Mouse (Mus musculus) kidney, postnatal 25 days (tissue): ENCODE results near the gene Met.

Experiments
- DNase-seq, 2 experiments: peaks; one replicate each; pipeline ENCODE4 v3.0.0; 2021; ENCODE audit warnings: mixed read lengths in 2 of 2

The Met gene

DNA sequence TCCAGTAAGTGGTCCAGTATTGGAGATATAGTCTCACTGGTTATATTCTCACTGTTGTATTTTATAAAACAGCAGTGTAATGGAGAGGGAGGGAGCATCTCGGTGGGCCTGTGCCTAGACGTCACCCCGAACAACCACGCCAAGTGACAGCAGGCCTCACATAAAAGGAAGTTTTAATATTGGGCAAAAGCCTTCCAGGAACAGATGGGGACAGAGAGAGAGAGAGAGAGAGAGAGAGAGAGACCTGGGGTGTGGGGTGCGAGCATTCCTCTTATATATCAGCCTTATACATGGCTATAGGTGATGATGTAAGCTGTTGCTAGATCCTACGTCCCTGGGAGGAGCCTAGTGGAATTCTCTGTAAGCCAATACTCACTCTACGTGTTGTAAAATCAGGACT is 90.7 kb downstream of the Met start:
- DNase-seq: no peak

DNA sequence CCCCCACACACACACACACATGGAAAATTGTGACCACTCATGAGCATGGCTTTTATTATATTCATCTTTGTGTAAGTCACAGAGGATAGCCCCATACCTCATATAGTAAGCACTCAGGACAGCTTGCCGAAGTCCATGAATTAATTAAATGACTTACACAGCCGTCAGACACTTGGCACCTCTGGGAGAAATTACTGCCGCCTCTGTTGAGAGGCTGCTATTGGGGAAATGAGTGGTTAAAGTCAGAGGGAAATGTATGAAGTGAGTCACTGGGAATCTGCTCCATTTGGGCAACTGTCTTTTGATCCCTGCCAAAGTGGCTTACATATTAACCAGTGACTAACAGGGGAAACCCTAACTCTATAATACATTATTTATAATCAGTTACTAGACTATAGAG is 91.2 kb downstream of the Met start:
- peak; percentile 21 to 66 for DNase-seq

DNA sequence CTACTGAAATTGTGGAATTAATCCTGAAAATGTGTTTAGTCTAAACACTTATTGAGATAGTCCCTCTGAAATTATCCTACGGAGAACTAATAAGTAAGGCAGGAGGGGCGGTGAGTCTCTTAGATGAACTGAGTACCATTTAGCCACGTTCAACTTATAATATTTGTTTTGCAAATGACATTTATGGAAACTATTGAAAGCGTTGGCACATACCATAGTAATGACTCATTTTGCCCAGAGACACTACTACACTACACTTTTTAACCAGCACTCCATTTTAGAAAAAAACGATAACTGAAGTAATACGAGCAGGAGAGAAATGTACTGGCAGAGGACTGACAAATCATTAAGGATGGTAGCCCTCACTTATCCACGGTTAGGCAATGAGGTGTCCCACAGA is 92.1 kb downstream of the Met start:
- DNase-seq: no peak

DNA sequence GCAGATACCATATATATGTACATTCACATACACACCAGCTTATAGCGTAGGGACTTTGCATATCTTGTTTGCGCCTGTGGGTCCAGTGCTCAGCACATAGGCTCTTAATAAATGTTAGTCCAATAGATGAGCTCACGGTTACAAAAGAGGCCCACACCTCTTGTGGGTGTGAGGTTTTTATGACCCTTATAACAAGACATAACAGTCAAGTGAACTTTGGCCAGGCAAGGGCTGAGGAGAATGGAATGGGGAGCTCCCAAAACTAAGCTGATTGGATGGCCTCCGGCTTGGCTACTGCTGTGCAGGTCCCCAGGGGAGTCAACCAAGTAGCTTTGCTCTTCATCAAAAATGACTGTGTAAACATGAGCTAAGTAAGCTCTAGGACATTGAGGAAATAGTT is 96.1 kb downstream of the Met start:
- peak; percentile 43 to 67 for DNase-seq

DNA sequence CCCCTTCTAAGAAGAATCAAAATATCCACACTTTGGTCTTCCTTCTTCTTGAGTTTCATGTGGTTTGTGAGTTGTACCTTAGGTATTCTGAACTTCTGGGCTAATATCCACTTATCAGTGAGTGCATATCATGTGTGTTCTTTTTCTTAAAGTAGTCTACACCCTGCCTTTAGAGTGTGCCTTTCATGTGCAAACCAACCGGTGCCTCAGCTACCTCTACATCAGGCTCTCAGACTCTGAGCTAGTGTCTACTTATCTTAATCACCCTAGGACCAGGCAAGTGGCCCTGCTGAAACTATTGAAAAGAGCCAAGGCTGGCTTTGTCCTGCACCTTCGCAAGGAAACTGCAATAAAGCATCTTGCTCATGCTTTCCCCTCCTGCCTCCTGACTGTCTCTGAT is 97.7 kb downstream of the Met start:
- no peak for DNase-seq

DNA sequence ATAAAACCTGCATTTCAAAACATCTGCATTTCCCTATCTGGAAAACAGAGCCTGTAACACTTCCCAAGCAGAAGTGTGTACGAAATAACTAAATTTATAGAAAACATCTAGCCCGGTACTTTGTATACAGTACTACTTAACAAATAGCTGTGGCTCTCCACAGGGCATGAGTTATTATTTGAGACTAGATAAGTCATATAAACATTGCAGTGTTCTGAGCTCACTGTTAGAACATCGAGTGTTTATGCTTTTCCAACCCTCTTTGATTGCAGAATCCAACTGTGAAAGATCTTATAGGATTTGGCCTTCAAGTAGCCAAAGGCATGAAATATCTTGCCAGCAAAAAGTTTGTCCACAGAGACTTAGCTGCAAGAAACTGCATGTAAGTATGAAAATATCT is 98.3 kb downstream of the Met start:
- DNase-seq: no peak

DNA sequence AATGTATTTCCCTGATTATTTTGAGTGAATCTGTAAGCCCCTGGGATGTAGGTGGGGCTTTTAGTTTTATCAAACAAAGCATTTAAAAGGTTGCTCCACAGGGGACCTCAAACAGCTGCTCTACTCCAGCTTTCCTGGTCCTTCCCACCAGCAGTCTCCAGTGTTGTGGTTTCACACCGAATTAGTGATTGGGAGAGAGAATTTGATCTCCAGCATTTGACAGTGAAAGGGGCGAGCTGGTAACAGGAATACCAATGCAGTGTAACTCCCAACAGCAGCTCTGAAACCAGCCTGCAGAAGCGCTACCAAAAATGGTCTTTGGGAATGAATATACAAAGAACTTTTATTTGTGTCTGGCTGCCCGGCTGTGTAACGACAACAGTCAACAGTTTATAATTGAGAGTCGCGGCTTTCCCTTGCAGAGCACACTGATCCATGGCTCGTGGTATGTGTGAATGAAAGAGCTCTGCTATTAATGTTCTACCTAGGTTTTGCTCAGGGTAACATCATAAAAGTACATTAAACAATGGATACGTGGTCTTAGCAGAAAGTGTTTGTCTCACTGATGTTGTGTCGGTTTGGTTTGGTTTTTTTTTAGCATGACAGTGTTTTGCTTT is 99.0 kb downstream of the Met start:
- no peak for DNase-seq

DNA sequence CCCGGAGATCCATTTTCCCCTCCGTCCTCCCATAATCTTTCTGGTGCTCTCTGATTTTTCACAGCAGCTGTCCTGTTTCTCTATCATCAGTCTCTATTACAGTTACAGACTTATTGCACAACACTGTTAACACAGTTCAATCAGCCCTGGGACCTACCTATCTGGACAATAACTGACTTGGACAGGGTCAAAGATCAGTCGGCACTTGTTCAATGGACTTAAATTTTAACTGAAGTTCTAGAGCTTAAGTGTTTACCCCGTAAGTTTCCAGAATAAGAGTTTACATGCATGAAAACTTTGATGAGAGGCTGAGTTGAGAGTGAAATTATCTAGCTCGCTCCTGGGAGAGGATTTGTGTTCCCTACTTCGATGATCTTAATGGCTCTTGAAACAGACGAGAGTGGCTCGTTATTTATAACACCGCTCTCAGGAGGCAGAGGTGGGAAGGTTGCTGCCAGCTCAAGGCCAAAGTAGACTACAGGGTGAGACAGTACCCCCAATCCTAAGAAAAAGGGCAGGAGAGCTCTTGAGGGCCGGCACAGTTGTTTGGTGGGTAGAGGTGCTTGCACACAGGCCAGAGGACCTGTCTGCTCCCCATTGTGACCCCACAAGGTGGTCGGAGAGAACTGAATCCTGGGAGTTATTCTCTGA is 105.2 kb downstream of the Met start:
- peak; percentile 64 to 65 for DNase-seq

DNA sequence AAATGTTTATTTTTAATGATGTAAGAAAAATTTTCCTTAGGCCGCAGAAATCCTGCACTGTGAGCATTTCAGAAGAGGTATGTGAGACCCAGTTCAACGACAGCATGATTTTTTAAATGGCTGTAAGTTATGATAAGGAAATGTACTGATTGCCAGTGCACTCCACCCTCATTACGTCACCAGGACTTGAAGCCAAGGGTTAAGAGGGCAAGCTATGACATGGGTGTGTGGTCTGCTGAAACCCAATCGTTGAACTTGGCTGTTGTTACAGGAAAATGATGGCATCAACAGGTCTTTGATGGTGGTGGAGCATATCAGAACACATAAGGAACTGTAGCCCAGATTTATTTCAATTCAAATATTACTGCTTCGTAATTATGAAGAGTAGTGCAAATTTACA is 109.6 kb downstream of the Met start:
- no peak for DNase-seq

DNA sequence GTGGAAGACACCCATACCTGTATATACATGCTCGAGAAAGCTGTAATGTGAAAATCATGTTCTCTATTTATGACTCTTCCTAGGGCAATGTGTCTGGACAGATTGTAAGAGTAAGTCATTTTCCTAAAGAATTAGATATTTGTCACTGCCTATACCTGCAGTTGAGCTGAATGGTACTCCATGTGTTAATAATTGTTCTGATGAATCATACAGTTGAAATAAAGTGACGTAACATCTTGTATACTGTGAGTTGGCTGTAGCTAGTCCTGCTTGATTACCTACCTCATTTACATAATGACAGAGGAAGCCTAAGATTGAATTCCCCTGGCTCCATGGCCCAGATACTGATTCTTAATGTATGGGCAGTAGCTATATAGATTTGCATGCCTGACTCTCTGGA is 110.1 kb downstream of the Met start:
- no peak for DNase-seq

DNA sequence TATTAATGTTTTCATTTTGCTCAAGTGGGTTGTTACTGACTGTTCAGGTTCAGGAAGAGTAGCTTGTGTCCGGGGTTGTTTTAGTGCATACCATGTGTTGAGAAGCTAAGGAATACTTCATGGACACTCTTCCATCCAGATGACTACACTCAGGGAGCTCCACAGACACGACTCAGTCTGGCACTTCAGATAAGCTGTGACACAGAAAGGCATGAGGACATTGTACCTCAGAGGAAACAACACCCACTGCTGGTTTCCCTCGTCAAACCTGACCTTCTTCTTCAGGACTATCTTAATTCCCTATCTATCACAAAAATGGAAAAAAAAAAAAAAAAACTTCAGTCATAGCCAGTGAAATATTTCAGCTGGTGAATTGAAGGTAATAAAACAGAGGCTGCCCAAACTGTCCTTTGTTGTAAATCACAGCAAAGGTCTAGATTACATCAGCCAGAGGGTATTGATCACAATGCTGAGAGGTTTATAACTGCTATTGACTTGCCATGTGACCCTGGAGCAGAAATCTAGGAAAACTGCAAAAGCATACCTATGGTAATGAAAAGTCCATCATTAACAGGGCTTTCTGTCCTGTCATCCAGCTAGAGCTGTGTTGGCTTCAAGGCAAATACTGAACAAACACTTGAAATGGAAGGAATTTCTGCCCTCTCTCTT is 114.6 kb downstream of the Met start:
- DNase-seq: no peak

DNA sequence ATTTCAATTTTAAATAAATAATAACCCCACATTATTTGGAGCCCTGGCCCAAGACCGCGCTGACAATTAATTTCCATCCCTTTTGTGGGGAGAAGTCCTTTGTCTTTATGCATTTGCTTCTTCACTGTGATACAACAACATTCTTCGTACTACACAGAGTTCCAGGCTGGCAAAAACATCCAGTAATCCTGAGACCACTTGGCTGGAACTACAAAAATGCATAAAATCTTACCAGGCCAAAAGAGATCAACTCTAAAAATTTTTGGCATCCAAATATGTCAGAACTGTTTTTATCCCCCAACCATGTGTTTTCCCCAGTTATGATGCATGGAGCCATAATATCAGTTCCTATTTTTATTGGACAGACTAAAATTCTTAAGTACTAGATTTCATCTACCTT is 116.7 kb downstream of the Met start:
- no peak for DNase-seq

DNA sequence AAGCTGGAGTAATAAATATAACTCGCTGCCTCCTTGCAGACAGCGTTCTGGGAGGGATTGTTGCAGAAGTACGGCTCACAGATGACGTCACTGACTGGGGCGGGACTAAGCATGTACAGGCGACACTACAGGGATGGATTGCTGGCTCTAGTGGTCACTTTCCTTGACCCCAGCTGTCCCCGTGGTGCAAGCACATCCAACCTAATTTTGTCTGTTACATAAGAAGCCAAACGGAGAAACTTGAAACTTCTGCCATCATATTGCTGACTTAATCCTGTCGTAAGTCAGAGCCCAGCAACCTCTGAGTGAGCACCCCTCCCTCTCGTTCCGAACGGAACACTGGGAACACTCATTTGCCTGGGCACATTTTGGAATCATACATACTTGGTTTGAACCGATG is 120.4 kb downstream of the Met start:
- DNase-seq: peak; percentile 82

DNA sequence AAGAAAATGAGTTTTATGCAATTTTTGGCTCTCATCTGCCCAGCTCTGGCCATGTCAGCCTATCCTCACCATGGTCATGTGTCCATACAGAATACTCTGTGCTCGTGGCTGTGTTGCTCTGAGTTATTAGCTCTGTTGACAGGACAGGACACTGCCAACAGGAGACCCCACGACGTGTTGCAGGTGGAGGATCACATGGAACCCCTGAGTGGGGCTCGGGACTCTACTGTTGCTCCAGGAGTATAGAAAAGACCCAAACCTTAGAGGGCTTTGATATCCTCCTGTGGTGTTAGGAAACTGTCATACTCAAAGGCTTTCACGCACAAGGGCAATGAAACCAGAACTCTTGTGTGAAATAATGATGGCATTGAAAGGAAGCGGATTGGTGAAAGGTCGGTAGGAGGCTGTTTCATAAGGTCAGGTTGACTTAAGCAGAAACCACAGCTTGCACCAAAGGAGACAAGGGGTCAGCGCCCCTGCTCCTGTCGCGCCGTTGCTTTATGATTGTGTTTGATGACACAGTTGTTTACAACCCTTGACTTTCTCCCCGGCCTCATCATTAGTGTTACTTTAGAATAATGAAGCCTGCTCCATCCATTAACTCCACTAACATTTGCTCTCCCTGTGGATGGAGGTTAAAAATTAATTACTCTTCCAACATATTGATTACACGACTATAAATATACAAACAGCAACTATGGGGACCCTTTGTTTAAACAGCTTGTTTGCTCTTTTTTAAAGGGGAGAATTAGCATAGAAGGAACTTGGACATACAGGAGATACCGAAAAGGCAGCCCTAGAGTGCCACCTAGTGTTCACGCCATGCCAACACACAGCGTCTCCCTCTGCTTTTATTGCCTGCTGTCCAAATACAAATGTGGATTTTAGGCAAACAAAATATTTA is 125.7 kb downstream of the Met start:
- DNase-seq: peak; percentile 71 to 81

DNA sequence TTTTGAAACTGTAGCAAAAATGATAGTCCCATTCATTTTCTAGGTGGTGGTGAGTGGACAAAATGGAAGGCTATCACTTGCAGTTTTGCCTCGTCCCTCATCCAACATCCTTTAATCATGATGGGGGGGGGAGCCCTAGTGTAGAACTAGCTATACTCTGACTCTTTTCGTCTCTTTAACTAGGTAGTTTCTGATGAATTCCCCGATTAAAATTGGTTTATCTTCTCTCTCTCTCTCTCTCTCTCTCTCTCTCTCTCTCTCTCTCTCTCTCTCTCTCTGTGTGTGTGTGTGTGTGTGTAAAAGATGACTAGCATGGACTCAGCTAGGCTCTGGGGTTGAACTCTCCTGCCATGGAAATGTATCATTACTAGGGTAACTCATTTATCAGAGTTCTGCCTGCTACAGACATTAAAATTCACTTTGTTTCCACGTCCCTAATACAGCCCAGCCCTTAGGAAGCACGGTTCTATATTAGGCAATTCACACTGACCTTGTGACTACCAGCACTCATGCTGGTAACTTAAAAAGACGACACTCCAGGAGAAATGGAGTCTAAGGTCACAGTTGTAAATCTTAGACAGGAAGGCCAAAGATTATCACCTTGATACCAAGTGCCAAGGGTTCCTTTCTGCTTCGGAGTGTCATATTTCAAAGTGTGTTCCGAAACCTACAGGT is 126.5 kb downstream of the Met start:
- DNase-seq: no peak

DNA sequence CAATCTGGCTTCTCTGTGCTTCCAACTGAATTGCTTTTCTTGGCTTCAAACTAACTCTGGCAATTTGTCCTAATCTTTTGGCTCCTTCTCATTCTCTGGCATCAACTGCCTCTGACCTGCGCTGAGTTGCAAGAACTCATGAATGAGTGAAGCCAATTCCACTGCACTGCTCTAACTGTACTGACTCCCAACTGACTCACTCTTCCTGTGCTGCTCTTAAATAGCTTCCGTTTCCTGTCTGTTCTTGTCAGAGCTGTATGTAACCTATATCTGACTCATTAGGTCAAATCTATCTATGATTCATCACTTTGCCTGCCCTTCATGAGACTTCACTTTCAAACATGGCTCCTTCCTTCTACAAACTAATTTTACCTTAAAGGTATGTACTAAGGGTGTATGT is 130.4 kb downstream of the Met start:
- no peak for DNase-seq

DNA sequence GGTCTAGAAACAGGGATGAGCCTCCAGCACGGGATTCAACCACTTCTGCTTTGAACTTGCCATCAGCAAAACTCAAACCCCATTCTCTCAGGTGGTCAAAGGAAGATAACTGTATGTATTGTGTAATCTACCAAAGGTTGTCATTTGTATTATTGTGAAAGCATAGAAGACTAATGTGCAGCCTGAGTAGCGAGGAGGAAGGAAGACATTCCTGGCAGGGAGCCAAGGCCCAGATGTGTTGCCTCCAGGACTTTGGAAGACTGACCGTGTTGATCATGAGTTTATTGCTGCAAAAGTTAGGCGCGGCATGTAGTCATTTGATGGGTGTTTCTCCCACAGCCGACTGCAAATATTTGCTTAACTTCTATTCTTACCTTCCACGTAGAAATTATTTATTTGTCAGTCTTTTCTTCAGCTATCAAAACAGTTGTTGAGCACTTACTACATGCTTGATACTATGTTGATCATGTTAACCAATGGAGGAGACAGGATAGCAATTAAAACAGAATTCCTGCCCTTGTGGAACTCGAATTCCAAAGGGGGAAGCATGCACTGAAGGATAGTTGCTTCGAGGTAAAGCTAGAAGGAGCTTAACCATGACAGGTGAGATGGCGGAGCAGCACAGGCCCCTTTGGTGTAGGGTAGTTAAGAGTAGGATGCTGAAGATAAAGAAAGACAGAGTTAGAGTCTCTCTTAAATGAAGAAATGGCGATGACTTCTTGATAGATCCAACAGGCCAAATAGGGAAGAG is 132.3 kb downstream of the Met start:
- DNase-seq: peak; percentile 65 to 75

DNA sequence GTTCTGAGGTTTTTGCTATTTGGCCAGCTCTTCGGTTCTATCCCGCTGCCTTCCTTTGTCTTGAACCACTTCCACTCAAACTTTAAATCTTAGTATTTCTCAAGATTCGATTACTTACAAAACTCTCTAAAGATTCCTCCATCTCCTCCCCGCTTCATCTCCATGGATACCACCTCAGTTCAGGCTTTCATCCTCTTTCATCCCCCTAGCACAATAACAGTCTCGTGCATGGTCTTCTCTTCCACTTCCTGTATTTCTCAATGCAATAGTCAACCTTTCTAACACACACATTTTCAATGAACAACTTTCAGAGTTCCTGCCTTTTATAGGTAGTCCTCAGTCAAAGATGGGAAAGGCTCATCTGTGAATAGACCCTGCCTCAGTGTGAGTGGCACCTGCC is 135.8 kb downstream of the Met start:
- no peak for DNase-seq

DNA sequence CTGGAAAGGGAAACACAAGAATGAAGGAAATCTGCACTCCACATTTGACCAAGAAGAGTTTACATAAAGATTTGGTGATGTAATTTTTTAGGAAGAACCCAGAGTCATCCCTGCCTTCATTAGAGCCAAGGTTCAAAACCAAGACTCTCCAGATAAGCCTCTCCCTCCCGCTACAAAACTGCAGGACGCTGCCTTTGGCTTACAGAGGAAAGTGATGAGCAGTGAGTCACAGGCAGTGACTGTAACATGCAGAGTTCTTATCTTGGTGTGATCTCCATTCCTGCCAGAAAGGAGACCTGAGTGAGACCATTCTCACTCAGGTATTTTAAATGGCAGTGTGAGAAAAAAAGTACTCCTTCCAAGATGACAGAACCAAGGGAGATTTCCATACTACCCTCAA is 137.9 kb downstream of the Met start:
- DNase-seq: no peak

DNA sequence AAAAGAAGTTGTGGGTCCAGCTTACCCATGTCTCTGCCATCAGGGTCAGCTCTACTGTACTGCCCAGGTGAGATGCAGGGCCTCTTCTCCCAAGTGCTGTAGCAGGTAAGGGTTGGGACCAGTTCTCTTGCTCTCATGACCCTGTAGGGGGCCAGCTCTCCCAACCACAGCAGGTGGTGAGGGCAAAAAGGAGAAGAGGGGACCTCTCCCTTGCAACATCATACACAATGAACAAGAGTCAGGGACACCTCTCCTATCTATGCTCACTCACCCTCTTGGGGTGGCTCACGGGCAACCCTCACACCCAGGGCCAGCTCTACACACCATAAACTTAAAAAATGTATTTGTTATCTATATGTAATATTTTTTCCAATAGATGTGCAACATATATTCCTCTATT is 143.3 kb downstream of the Met start:
- DNase-seq: no peak

DNA sequence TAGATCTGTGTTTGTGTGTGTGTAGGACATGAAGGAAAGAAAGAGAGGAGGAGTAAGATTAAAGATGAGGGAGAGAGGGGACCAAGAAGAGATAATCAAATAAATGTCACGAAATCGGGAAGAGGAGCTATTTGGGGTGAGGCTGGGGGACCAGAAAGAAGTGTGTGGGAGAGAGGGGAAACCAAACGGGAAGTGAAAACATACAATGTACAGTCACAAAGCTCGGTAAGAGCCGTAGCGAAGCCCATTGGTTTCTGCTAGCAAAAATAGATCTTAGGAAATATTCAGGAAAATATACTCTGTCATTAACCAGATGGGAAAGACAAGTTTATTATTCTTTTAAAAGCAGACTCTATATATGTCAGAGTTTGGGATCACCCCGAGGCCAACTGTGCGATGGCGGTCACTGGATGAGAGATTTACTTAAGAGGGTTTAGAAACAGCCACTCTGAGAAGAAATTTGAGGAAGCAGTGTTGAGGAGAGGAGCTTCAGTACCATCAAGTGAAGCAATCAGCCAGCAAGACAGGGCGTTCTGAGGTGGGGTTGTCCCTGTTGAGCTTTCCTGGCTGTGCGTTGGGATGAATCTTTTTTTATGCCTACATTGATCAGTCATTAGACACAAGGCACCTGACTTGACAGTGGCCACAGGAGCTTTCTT is 147.9 kb downstream of the Met start:
- no peak for DNase-seq

DNA sequence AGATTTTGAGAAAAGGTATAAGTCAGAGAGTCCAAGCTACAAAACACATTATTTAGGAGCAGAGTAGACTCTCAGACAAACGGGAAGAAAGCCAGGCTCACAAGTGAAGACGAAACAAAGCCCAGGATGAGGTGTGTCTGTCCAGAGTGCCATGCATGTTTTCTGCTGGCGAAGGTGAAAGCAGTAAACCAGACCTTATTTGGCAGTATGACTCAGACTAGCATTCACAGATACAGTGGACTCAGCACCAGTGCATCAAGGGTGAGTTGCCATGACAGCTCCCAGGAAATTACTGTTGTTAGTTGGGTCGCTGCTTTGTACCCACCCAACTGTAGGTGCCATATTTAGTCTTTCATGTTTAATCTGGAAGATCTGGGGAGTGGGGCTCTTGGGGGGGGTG is 149.1 kb downstream of the Met start:
- no peak for DNase-seq
